Mouse (Mus musculus): ENCODE measurements at regions not wholly inside any gene's neighbourhood (a gene's known extent, or its start where the extent isn't known, plus 50 kb on each side); places are given as distances from the start of the nearest gene placed in this dataset.

- DNase-seq: no peak
Observed at GRCm38 (mm10) chr10:84103985-84104384, 336.4 kb downstream of the Nuak1 start.

DNA sequence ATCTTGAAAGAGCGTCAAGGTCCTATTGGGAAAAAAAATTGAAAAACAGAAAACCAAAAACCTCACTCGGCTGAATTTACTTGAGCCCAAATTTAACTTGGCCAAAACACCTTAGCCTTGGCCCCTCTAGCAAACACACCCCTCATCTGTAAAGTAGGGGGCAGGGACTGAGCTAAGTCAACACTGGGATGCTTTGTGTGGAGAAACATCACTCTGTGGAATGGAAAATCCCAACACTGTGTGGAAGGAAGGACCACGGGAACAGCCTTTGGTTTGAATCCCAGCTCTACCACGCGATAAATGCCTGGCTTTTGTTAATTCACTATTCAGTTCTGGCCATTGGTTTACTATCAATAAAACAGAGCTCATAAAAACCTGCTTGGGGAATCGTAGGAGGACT lies 335.8 kb downstream of the Nuak1 start:
- DNase-seq: no peak

DNA sequence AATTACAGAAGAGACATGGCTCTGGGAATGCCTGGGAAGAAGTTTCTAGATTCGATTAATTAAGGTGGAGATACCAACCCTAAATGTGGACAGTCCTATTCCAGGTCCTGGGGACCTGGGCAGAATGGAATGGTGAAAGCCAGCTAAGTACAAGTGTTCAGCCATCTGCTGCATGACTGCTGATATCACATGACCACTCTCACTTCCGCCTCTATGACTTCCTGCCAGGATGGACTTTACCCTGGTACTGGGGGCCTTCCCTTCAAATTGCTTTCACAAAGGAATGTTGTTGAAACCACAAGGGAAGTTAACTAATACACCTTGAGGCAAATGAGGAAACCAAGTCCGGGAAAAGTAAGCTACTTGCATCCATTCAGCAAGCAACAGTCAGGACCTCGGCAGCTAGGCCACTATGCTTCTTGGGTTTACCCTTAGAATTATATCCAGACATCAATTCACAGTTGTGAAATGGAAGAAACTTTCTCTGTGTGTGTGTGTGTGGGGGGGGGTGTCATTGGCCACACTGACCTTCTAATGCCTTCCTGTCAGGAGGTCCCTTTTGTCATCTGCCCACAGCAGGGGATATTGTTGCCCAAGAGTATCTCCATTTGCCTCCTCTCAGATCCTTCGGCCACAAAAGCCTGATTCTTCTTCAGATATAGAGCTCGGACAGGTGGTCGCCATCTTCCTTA lies 330.6 kb downstream of the Nuak1 start:
- DNase-seq: no peak

- peak; percentile 15 for DNase-seq
Observed at GRCm38 (mm10) chr10:84110372-84110985, 329.9 kb downstream of the Nuak1 start.

DNA sequence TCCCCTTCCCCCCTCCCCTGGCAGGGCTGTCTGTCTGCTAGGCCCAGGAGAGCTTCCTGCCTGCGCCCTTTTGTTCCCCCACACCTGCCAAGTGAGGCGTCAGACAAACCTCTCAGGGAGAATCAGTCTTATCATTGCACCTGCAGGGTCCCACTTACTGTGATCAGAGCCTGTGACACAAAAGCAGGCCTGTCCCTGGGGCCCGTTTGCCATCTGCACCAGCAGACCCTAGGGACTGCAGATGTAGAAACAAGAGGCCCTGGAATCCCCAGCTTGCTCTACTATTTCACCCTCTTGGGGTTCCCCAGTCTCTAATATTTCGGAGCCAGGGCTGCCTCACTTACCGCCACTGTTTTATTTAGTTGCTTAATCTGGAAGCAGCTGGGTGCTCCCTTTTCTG lies 328.9 kb downstream of the Nuak1 start:
- peak; percentile 81 for DNase-seq

- DNase-seq: peak; percentile 22
Observed at GRCm38 (mm10) chr10:84111909-84112308, 328.5 kb downstream of the Nuak1 start.

GRCm38 (mm10) chr10:84119952-84120550 lies 320.3 kb downstream of the Nuak1 start:
- no peak for DNase-seq

- no peak for DNase-seq
Observed at GRCm38 (mm10) chr10:84137019-84137658, 303.3 kb downstream of the Nuak1 start.

- DNase-seq: no peak
Observed at GRCm38 (mm10) chr10:84142741-84143454, 297.5 kb downstream of the Nuak1 start.

- no peak for DNase-seq
Observed at GRCm38 (mm10) chr10:84143674-84144343, 296.6 kb downstream of the Nuak1 start.

DNA sequence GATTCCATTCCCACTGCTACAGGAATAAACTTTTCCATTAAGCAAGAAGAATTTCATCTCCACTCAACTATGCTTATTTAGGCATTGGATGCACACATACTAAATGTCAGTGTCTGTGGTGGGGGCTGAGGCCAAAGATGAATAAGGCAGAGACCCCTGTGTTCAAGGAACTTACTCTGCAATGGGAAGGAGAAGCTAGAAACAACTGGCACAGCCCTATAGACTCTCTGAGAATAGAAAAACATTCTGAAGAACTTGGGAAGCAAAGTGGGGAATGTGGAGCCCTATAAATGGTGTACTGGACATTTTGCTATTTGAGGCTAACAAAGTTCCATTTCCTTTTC lies 296.1 kb downstream of the Nuak1 start:
- no peak for DNase-seq

GRCm38 (mm10) chr10:84147305-84147984 lies 293.0 kb downstream of the Nuak1 start:
- DNase-seq: no peak

- DNase-seq: no peak
Observed at GRCm38 (mm10) chr10:84163752-84164151, 276.6 kb downstream of the Nuak1 start.

GRCm38 (mm10) chr10:84165832-84166567 lies 274.4 kb downstream of the Nuak1 start:
- no peak for DNase-seq

- peak; percentile 10 for DNase-seq
Observed at GRCm38 (mm10) chr10:84166568-84166905, 273.9 kb downstream of the Nuak1 start.

DNA sequence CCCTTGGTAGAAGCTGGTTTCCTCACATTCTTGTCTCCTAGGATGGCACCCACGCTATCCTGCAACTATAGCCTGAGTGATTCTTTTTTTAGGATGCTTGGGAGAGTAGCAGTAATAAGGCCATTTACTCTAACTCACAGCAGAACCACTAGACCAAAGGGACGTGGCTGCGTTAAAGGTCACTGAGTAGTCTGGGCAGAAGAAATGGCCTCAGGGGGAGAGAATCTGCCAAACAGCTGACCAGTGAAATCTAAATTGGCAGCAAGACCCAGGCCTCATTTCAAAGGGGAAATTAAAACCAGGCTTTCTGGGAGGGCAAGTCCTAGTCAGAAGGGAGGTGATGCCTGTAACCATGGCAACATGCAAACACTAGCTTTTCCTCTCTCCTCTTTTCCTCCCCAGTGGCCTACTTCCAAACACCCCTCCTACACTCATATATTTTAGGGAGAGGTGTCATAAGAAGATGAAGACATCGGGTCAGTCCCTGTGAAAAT lies 267.5 kb downstream of the Nuak1 start:
- DNase-seq: no peak

DNA sequence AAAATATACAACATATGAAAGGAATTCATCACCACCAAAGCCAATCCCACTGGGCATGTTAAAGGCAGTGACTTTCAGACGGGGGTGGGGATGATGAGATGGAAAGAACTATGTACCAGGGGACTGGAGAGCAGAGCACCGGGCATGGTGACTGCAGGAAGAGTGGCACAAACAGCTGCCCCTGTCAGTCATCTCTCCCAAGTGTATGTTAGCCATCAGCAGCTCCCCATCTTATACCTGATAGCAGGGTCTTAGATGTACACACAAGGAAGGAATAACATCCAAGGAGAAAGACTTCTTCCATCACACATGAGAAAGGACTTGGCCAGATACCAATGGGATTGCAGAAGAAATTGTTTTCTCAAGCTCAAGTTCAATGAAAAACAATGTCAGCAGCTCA lies 257.2 kb downstream of the Nuak1 start:
- DNase-seq: no peak

GRCm38 (mm10) chr10:84186466-84186865 lies 253.9 kb downstream of the Nuak1 start:
- no peak for DNase-seq

- no peak for DNase-seq
Observed at GRCm38 (mm10) chr10:84199035-84199434, 241.4 kb downstream of the Nuak1 start.

DNA sequence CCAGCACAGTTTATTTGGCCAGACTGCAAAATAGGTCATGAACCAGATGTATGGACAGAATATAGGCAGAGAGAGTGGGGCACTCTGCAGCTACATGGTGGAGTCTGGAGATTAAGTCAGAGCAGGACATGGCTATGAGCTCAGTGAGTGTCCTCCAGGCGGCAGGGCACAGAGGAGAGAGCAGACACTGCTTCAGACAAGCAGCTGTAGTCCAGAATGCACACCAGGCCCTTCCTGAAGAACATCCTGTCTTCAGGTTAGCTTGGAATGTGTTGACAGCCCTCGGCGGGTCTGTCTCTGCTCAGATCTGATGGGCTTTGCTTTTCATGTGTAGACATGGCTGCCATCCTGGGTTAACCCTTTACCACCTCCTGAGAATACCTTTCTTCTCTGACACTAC lies 238.6 kb downstream of the Nuak1 start:
- no peak for DNase-seq

DNA sequence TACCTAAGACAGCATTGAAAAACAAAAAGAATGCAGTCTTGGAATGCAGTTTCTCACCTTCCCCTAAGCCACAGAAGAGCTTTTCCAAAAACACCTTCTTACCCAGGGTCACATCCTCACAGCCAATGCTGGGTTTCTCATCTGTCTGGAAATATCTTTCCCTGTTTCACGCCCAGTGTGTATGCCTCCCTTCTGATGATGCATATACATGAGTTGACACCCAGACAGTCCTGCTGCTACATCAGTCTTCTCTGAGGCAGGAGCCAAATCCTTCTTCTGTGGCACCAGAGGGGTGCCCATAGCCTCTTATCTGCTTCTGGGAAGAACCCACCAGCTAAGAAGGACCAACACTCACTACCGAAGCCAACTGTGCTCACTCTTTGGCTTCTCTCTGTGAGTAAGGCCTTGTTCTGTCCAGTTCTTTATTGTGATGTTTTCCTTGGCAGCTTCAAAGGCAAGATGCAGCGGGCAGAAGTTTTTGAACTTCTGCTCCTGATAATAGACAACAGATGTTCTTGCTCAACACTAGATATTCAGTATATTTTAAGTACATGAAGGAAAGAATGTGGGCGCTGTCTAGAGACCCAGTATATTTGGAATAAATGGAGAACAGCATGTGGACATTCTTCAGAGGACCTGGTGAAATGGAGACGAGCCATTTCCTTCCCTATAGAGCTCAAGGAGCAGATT lies 228.2 kb downstream of the Nuak1 start:
- no peak for DNase-seq

Measured in thymus, postnatal 25 days (tissue).